Mouse (Mus musculus) intestine, embryonic 16.5 days (tissue): ENCODE data around the gene Calca. TPM values are rescaled to one million over a fixed set of nuclear protein-coding genes. Genes with fewer than 3 reads are reported as not detected.

Experiments
- ATAC-seq: fragments of 200-750 bp; cut with Nextera tagmentation; 2 replicates; pipeline ENCODE4 v1.8.0; 2017; ENCODE audit warnings: moderate TSS enrichment, moderate library complexity
- H3K27ac ChIP-seq: fragments of 300-500 bp; sonication (generic); 2 replicates; pipeline ENCODE4 v1.5.1; 2014; ENCODE audit warnings: mild to moderate bottlenecking, low read length
- H3K27me3 ChIP-seq: fragments of 300-500 bp; sonication (generic); replicated peaks from 2 replicates; pipeline ENCODE4 v1.6.1; 2014; ENCODE audit warnings: low read length, control low read depth, mixed read lengths; ENCODE audit not compliant: control insufficient read depth, insufficient read depth
- H3K36me3 ChIP-seq: fragments of 300-500 bp; sonication (generic); 2 replicates; pipeline ENCODE4 v1.6.1; 2014; ENCODE audit warnings: low read length, control low read depth; ENCODE audit not compliant: control insufficient read depth, insufficient read depth
- H3K4me1 ChIP-seq: fragments of 300-500 bp; sonication (generic); 2 replicates; pipeline ENCODE4 v1.6.1; 2014; ENCODE audit warnings: low read length, control low read depth, mixed read lengths; ENCODE audit not compliant: control insufficient read depth, insufficient read depth
- H3K4me2 ChIP-seq: fragments of 300-500 bp; sonication (generic); 2 replicates; pipeline ENCODE4 v1.6.1; 2014; ENCODE audit warnings: low read depth, low read length, control low read depth
- H3K4me3 ChIP-seq: fragments of 300-500 bp; sonication (generic); 2 replicates; pipeline ENCODE4 v1.5.1; 2014; ENCODE audit warnings: mild to moderate bottlenecking, low read length
- H3K9ac ChIP-seq: fragments of 300-500 bp; sonication (generic); 2 replicates; pipeline ENCODE4 v1.6.1; 2014; ENCODE audit warnings: low read depth, low read length
- H3K9me3 ChIP-seq: fragments of 300-500 bp; sonication (generic); 2 replicates; pipeline ENCODE4 v1.6.1; 2016; ENCODE audit warnings: low read length, control low read depth; ENCODE audit not compliant: control insufficient read depth
- WGBS: fragments of 180-500 bp; shearing (Covaris S2); extraction: QIAGEN DNeasy Blood & Tissue Kit; methylation state at CpG from one replicate; pipeline ENCODE4 v1.1.7; 2014; 5-methylcytosine and 5-hydroxymethylcytosine counted together
- polyA plus RNA-seq: library from polyadenylated mRNA; unstranded; fragments of >200 nt; fragmentation: Nextera tagmentation; extraction: Ambion mirVana; gene quantifications from 2 replicates; pipeline ENCODE4 v1.2.1, GENCODE M21; 2015

Calca gene
- polyA plus RNA-seq, 1 experiment from 2014 or later = 1.5 TPM

DNA sequence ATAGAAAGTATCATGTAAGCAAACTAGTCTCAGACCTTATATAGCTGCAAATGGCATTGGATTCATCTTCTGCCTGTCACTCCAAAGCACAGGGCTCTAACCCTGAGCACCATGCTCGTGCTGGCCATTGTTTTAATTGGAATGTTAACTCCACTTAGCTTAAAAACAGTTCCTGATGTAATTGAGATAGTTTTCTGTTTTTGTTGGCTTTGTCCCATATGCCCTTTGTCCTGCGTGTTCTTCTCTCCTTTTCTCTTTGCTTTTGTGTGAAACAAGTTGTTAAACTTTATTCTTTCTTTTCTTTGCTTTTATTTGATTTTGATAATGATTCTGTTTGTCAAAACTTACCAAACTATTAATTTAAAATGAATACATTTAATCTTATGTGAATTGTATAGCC, 53.7 kb downstream of the Calca start:
- Histone ChIP-seq H3K4me2 (no peak overlapping the region), H3K27ac (no peak overlapping the region)
- WGBS = 59% methylated on average over 2 of the region's 2 CpGs

More for the DNA sequence above, 53.7 kb downstream of the Calca start:
- Histone ChIP-seq H3K36me3 (no peaks in the 10 kb centered on the region), H3K4me1 (no peaks in the 10 kb centered on the region), H3K4me3 (no peak overlapping the region), H3K27me3 (no peaks in the 10 kb centered on the region), H3K9ac (no peak overlapping the region), H3K9me3 (no peaks in the 10 kb centered on the region)
- ATAC-seq = no peak

Other genes starting within 250 kb of the Calca start
- gene Pde3b, start 221.1 kb downstream of the Calca start, polyA plus RNA-seq = 1.3 and 1.5 TPM in 2 replicates
- gene Cyp2r1, start 73.4 kb downstream of the Calca start, polyA plus RNA-seq = 1.6 and 2.0 TPM in 2 replicates
- gene Calcb, start 82.3 kb upstream of the Calca start, polyA plus RNA-seq = 2.9 and 3.4 TPM in 2 replicates
- gene Insc, start 107.3 kb upstream of the Calca start, polyA plus RNA-seq = 17.8 and 18.1 TPM in 2 replicates